Mouse (Mus musculus): ENCODE results near the gene Gpam. TPM values are rescaled to one million over a fixed set of nuclear protein-coding genes. Genes with fewer than 3 reads are reported as not detected.

Gene Gpam
- total RNA-seq, 1 experiment from 2014 or later = 601 TPM

DNA sequence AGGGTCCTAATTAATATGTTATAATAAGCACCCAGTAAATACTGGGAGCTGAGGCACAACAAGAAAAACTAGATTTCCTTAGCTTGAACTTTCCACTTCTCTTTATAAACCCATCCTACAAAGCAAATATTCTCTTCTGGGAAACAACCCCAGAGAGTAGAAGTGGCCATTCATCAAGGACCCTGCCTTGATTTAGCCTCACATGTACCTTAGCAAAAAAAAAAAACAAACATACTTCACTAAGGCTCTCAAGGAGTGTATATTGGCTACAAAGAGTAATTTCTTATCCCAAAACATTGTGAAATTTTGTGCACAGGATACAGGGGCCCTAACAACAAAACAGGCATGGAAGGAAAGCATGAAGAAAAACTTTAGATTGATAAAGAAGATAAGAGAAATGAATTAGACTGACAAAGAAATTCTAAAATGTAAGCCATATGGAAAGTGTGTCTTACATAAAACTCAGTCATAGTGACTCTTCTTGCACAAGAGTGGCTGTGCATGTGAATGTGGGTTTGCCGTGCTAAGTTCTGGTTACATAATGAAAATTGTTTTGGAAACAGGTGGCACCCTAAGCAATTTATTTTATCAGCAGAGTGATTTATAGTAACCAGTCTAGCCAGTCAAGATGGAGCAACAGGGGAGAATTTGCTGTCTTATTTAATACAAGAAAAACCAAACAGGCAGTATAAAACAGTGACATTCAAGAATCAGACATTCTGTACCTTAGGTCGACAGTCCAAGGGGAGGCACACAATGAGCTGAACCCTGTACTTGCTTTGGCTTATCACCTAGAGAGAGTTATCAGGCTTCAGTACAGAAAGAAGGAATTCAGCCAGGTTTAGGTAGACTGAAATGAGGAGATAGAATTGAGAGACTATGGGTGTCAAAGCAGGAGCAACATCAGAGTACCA, 26.6 kb downstream of the Gpam start:
- no peak for DNase-seq

DNA sequence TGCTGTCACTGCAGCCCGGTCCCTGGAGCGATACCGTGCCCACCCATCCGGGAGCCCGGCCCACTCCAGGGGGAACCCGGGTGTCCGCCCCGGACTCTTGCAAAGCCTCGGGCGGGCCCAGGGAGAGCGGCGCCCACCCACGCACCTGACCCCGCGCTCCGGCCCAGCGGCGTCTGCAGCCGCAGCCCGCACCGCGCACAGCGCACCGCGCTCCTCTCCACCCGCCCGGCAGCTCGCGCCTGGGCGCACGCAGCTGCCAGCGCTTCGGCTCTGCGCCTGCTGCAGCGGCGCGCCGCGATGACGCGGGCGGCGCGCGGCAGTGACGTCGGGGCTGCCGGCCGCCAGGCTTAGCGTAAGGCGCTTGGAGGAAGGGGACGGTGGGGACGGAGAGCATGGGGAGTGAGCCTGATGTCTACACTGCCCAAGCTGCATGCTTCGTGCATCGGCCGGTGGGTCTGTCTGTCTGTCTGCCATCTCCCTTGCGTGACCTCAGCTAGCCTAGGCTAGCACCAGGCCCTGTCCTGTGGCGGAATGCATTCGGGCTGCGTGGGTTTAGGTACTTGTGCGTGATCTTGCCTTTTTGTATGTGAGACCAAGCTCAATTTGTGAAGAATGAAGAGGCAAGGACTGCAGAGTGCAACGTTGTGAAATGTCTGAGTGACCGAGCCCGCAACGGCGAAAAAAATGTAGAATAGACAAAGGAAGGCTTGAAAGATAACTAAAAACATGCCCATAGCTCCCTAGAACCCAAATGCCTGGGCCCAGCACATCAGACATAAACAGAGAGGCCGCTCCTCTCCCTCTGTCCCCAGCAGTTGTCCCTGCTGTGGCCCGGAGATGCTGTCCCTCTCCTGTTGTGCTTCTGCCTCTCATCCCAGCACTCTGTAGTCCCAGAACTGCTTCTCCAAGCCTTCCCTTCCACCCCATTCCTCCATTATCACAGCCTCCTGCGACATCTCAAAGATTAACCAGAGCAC, 27.6 kb downstream of the Gpam start:
- DNase-seq = peak; percentile 80

DNA sequence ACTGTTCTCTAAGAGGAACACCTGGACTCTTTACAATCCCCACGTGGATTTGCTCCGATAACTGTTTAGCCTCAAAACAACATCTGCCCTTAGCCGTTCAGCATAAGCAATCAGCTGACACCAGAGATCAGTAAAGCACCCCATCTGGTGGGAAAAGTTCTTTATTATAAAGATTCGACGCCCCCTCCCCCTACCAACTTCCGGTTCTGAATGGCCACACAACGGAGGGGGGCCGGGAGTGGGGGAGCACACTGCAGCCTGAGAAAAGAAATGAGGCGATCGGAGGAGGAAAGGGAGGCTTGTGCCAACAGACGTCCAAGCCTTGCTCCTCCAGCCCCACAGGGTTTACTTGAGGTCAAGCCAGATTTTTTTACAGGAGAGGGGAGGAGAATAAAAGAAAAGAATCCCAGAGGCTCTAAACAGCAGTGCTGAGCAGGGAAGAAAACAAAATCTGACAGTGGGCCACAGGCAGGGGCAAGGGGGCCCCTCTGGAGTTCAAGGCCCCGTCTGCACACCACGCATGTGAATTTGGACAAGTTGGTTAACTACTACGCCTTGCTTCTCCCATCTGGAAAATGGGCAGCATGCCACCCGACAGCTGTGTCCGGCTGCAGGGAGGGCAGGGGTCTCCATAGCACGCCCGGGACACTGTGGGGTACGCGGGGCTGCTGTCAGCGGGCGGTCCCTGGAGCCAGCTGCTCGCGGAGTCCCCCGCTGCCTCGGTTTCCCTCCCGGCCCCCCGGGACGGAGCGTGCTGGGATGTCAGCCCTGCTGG, 28.4 kb downstream of the Gpam start:
- peak; percentile 43 for DNase-seq

DNA sequence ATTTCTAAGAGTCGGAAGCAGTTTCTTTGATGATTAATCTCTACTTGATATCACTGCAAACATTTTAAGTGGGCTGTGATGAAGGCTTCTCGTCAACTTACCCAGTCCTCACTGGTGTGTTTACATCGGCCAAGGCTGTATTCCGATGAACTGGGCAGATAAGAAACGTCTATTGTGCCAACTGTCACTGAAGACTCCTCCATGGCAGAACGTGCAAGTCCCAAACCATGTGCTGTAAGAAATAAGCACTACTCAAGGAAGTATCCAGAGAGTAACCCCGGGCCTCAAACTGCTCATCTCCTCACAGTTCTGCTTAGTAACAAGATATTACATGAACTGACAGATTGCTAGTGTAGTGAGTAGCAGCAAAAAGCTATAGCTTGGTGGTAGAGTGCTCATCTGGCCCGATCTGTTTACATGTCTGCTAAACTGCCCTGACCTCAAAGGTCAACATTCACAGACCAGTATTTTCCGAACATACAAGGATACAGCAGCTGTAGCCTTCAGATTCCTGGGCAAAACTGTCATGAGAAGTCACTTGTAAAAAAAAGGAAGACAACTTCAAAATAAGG, 29.6 kb downstream of the Gpam start:
- no peak for DNase-seq

- no peak for DNase-seq
These were observed 30.4 kb downstream of the Gpam start for GRCm38 (mm10) chr19:55096666-55097065.

DNA sequence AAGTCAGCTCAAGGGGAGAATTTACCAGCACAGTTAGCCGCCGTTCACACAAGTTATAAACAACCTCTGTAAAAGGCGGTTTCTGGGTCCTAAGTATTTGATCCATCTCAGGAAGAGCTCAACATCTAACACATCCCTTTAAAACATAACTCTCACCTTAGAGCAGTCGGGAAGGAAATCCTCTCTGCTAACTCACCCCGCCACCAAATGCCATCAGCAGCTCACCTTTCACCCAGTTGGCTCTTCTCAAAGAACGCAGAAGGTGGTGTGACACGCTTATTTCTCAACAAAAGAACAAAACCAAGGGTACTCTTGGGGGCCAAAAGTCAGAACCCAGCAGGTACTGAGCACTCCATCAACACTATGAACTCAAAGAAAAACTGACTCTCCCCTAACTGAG, 31.5 kb downstream of the Gpam start:
- no peak for DNase-seq

- no peak for DNase-seq
These were observed 35.2 kb downstream of the Gpam start for GRCm38 (mm10) chr19:55091602-55092413.

DNA sequence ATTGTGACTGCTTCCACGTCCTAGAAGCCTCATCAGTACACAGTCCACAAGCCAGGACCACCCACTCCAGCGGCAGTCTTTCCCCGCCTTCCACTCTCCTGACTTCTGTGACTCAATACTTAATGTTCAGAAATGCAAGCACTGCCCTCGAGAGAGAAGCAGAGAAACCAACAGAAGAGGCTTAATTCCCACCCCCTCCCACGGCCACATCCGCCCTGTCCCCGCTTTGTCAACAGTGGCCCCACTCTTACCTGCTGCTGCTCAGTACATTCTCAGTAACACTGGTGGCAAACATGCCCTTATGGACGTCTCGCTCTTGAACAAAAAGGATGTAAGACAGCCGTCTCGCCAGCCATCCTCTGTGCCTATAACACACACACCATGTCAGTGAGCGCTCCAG, 36.2 kb downstream of the Gpam start:
- no peak for DNase-seq

DNA sequence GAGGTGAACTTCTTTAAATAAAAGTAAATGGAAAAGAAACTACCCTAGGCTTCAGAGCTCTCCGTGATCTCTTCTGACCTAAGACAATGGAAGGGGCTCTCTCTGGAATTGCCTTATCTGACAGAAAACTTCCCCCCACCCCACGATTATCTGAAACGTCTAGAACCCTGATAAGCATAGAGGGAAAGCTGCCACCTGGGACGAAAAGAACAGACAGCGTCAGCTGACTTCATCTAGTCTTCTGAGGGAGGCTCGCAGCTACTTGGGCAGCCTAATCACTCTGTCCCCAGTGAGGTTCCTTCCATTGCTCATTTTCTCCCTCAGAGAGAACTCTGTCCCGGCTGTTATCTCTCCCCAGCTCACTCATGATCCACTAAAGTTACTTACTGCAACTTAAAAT, 36.9 kb downstream of the Gpam start:
- no peak for DNase-seq

- DNase-seq = no peak
These were observed 39.3 kb downstream of the Gpam start for GRCm38 (mm10) chr19:55087776-55088175.

GRCm38 (mm10) chr19:55085857-55086185, 41.2 kb downstream of the Gpam start:
- DNase-seq = no peak

DNA sequence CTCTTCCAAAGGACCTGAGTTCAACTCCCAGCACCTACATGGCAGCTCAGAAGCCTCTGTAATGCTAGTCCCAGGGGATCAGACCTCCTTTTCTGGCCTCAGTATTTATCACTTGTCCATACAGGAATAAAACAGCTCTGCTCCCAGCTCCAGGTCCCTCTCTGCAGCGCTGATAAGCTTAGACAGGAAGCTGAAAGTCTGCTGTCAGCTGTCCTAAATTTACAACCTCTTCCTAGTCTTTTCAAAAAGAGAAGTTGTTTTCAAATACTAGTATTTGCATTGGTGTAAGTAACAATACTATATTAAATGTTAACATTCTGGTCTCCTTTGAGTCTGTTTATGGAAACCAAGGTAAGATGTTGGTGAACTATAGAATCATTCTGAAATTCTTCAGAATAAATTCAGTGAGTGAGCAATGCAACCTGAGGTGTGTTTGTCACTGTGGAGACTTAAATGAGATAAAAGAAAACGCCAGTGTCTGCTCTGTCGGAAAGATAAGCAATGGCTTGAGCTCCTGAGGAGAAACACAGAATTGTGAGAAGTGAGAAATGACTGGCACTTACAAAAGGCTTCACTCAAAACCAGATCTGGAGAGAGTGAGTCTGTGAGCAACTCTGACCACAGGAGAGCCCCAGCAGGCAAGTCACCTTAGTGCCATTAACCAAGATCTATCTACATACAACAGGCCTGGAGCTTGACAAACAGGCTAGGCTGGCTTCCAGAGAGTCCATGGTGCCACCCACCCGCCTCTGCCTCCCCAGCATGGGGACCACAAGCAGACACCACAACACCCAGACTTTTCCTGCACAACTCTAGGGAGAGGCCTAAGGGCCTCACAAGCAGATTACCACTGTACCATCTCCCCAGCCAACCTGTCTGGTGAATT, 41.8 kb downstream of the Gpam start:
- no peak for DNase-seq

DNA sequence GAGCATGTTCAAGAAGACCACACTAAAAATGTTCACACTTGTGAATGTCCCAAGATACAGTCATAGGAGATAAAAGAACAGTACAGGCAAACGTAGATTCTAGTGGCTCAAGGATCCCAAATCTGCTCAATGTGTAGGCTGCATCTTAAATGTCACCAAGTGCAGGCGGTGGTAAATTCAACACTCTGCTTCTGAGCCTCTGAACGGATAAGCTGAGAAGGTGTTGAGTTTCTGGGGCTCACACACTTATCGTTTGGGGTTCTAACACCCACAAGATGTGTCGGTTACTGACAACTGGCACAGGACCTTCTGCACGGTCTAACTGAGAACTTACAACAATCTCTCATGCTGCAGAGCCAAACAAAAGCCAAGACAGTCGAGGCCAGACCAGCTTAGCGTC, 50.2 kb downstream of the Gpam start:
- DNase-seq = no peak

DNA sequence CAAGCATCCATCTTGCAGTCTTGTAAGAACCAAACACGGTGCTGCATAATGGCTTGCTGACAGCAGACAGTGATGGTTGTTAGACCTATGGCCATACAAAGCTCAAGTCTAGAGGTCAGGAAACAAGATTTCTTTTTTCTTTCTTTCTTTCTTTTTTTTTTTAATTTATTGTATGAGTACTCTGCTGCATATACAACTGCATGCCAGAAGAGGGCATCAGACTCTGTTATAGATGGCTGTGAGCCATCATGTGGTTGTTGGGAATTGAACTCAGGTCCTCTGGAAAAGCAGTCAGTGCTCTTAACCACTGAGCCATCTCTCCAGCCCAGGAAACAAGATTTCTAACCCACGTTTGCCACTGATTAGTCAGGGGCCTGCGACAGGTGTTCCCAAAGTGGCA, 54.0 kb downstream of the Gpam start:
- DNase-seq = no peak

GRCm38 (mm10) chr19:55069054-55069453, 58.0 kb downstream of the Gpam start:
- DNase-seq = no peak

GRCm38 (mm10) chr19:55063272-55063671, 63.8 kb downstream of the Gpam start:
- no peak for DNase-seq

- no peak for DNase-seq
These were observed 64.5 kb downstream of the Gpam start for GRCm38 (mm10) chr19:55062501-55062900.

- DNase-seq = no peak
These were observed 65.1 kb downstream of the Gpam start for GRCm38 (mm10) chr19:55061951-55062350.

DNA sequence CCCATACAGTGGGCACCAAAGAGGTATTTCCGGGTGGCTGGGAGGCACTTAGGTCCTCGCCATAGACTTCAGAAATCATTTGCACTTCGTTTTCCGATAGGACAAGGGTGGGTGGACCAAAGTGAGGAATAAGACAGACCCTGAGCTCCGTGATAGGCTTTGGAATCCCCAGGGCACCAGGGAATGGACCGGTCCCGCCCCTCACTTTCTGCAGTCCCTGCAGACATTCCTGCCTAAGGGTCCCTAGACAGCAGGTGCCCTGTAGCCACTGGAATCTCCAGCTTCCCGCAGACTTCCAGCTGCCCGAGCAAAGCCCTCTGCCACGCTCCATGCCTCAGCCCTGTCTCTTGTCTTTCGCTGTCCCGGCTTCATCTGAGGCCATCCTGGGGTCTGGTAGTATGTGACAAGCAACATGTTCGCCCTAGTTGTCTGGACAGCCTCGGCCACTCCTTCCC, 65.6 kb downstream of the Gpam start:
- DNase-seq = no peak

DNA sequence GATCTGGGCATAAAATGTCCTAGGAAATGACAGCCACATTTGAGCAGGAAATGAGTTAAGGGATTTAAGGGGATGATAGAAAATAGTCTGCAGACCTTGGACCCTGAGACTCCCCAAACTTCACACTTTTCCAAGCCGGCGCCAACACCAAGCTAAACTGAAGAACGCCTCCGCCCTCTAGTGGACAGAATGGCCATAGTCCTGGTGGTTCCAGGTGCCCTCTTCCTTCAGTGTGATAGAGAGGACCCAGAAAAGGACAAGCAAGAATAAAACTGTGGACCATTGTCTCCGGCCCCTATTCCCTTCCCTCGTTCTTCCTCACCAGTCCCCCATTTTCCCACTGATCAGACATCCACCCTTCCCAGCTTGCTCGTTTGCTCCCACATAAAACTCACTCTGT, 66.1 kb downstream of the Gpam start:
- DNase-seq = peak; percentile 73
